Mouse (Mus musculus) lung, embryonic 14.5 days (tissue): Measurements from ENCODE around the gene Tet3. TPM values are rescaled to one million over a fixed set of nuclear protein-coding genes. Genes with fewer than 3 reads are reported as not detected.

Source experiments
- ATAC-seq: fragments of 200-750 bp; cut with Nextera tagmentation; 2 replicates; pipeline ENCODE4 v1.8.0; 2017; ENCODE audit warnings: mild to moderate bottlenecking, moderate TSS enrichment, moderate library complexity; ENCODE audit not compliant: insufficient read depth
- DNase-seq: peaks from one replicate; pipeline ENCODE4 v3.0.0-alpha.2; 2015
- H3K27ac ChIP-seq: fragments of 300-500 bp; sonication (generic); 2 replicates; pipeline ENCODE4 v1.5.1; 2014; ENCODE audit warnings: low read depth, mild to moderate bottlenecking, moderate library complexity
- H3K27me3 ChIP-seq: fragments of 300-500 bp; sonication (generic); 2 replicates; pipeline ENCODE4 v1.6.1; 2014; ENCODE audit warnings: low read length, control low read depth; ENCODE audit not compliant: insufficient read depth
- H3K36me3 ChIP-seq: fragments of 300-500 bp; sonication (generic); 2 replicates; pipeline ENCODE4 v1.6.1; 2014; ENCODE audit warnings: control low read depth; ENCODE audit not compliant: insufficient read depth
- H3K4me1 ChIP-seq: fragments of 300-500 bp; sonication (generic); 2 replicates; pipeline ENCODE4 v1.6.1; 2014; ENCODE audit warnings: antibody characterized with exemption, control low read depth; ENCODE audit not compliant: insufficient read depth
- H3K4me2 ChIP-seq: fragments of 300-500 bp; sonication (generic); 2 replicates; pipeline ENCODE4 v1.6.1; 2014; ENCODE audit warnings: mild to moderate bottlenecking
- H3K4me3 ChIP-seq: fragments of 300-500 bp; sonication (generic); 2 replicates; pipeline ENCODE4 v1.5.1; 2014; ENCODE audit warnings: low read depth, low read length
- H3K9ac ChIP-seq: fragments of 300-500 bp; sonication (generic); 2 replicates; pipeline ENCODE4 v1.6.1; 2014
- H3K9me3 ChIP-seq: fragments of 300-500 bp; sonication (generic); 2 replicates; pipeline ENCODE4 v1.6.1; 2016; ENCODE audit warnings: low read depth, low read length, control low read depth
- CTCF ChIP-seq: IDR thresholded peaks from 2 replicates; pipeline ENCODE4 v1.5.1; 2016; ENCODE audit warnings: antibody characterized with exemption, low read depth
- WGBS: fragments of 180-500 bp; shearing (Covaris S2); extraction: QIAGEN DNeasy Blood & Tissue Kit; methylation state at CpG from one replicate; pipeline ENCODE4 v1.1.7; 2014; 5-methylcytosine and 5-hydroxymethylcytosine counted together
- microRNA-seq: library from miRNA; unstranded; fragments of <30 nt; microRNA quantifications from one replicate; pipeline ENCODE4, GENCODE M21; 2016; ENCODE audit warnings: borderline number of aligned reads
- polyA plus RNA-seq: library from polyadenylated mRNA; unstranded; fragments of >200 nt; fragmentation: Nextera tagmentation; extraction: Ambion mirVana; gene quantifications from 2 replicates; pipeline ENCODE4 v1.2.1, GENCODE M21; 2014

The Tet3 gene
- polyA plus RNA-seq, 1 experiment from 2014 or later, result 34.4 TPM

DNA sequence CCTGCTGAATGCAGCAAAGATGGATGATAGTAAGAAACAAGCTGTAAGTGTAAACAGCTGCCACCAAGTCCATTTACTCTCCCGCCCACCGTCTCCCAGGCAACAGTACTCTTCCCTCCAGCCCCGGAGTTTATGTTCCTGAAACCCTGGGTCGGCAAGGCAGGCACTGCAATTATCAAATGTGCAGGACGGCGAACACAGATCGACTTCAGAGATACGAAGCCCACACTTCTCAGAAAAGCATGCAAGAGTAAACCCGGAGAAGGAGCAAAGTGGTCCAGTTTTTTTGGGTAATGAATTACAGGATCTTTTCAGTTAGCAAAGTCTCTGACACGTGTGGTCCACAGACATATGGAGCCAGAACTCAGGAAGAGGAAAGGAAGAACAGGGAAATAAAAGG is 142.9 kb downstream of the Tet3 start:
- no peaks in the 10 kb centered on the region for H3K9me3 ChIP-seq
- ATAC-seq, result no peak
- peak overlapping the region; percentile 84 for H3K4me2 ChIP-seq
- peaks cover 23% of the 10 kb centered on the region for H3K36me3 ChIP-seq
- 3% methylated on average over 10 of the region's 10 CpGs for WGBS
- H3K4me3 ChIP-seq, result peak overlapping the region; percentile 96
- no peaks in the 10 kb centered on the region for H3K27me3 ChIP-seq
- peaks cover 4% of the 10 kb centered on the region; the same call in 1 of the 2 replicates for H3K4me1 ChIP-seq
- H3K27ac ChIP-seq, result no peak overlapping the region
- peak overlapping the region; percentile 76 for H3K9ac ChIP-seq
- peak; percentile 70 for DNase-seq
- no peak for TF ChIP-seq CTCF

- H3K9ac ChIP-seq, result no peak overlapping the region
- peaks cover 4% of the 10 kb centered on the region; the same call in 1 of the 2 replicates for H3K4me1 ChIP-seq
- H3K36me3 ChIP-seq, result peaks cover 31% of the 10 kb centered on the region
- no peak for TF ChIP-seq CTCF
- H3K9me3 ChIP-seq, result no peaks in the 10 kb centered on the region
- no peaks in the 10 kb centered on the region for H3K27me3 ChIP-seq
- no peak for ATAC-seq
- no peak overlapping the region for H3K4me3 ChIP-seq
- no peak for DNase-seq
- peak overlapping the region; percentile 84; the same call in 1 of the 2 replicates for H3K4me2 ChIP-seq
- no peak overlapping the region for H3K27ac ChIP-seq
These were observed 143.6 kb downstream of the Tet3 start for GRCm38 (mm10) chr6:83315293-83315692.

- Histone ChIP-seq H3K9ac (no peak overlapping the region), H3K4me3 (no peak overlapping the region)
- WGBS, result 79% methylated on average over 8 of the region's 8 CpGs
These were observed 146.4 kb downstream of the Tet3 start for GRCm38 (mm10) chr6:83312514-83312913.

More at GRCm38 (mm10) chr6:83312514-83312913, 146.4 kb downstream of the Tet3 start:
- no peak for TF ChIP-seq CTCF
- Histone ChIP-seq H3K4me1 (peaks cover 4% of the 10 kb centered on the region; the same call in 1 of the 2 replicates), H3K36me3 (peaks cover 54% of the 10 kb centered on the region), H3K27me3 (no peaks in the 10 kb centered on the region), H3K27ac (no peak overlapping the region), H3K9me3 (no peaks in the 10 kb centered on the region), H3K4me2 (no peak overlapping the region)
- no peak for ATAC-seq
- no peak for DNase-seq

Small RNA genes lying within 50 kb of the gene (microRNA-seq; reads per million reads assigned to microRNA genes)
- not detected for gene Mir6374

Other genes starting within 250 kb of the Tet3 start
- gene Slc4a5, start 239.3 kb downstream of the Tet3 start, polyA plus RNA-seq, result 0.61 and 0.64 TPM in 2 replicates
- gene Mthfd2, start 133.2 kb downstream of the Tet3 start, polyA plus RNA-seq, result 41.6 and 47.3 TPM in 2 replicates
- gene Mob1a, start 133.1 kb downstream of the Tet3 start, polyA plus RNA-seq, result 93.1 and 93.6 TPM in 2 replicates
- 144 and 151 TPM in 2 replicates for gene Bola3, start 109.9 kb downstream of the Tet3 start, polyA plus RNA-seq
- gene Dguok, start 47.9 kb upstream of the Tet3 start, polyA plus RNA-seq, result 69.7 and 71.1 TPM in 2 replicates
- 204 and 205 TPM in 2 replicates for gene Actg2, start 77.2 kb upstream of the Tet3 start, polyA plus RNA-seq
- gene Stambp, start 113.6 kb upstream of the Tet3 start, polyA plus RNA-seq, result 18.6 and 19.7 TPM in 2 replicates
- gene Clec4f, start 197.1 kb upstream of the Tet3 start, polyA plus RNA-seq, result not detected in 2 replicates
- not detected in 2 replicates for gene Cd207, start 218.8 kb upstream of the Tet3 start, polyA plus RNA-seq